Mouse (Mus musculus): Measurements from ENCODE around the gene Atg2b. TPM values are rescaled to one million over a fixed set of nuclear protein-coding genes. Genes with fewer than 3 reads are reported as not detected.

The Atg2b gene
- total and polyA plus RNA-seq, 2 experiments from 2014 or later, result 9.1 to 43.5 TPM

- Histone ChIP-seq H3K4me2 (ENCODE audit: low read depth, low read length, poor library complexity, severe bottlenecking) (no peak overlapping the region), H3K4me1 (ENCODE audit: insufficient read depth, low read length) (no peaks in the 10 kb centered on the region), H3K27me3 (ENCODE audit: insufficient read depth, low read length) (no peaks in the 10 kb centered on the region), H3K36me3 (ENCODE audit: insufficient read depth, low read length) (no peaks in the 10 kb centered on the region), H3K27ac (ENCODE audit: low read depth, low read length) (no peak overlapping the region), H3K9me3 (ENCODE audit: low read length) (no peaks in the 10 kb centered on the region), H3K4me3 (ENCODE audit: low read depth, low read length) (no peak overlapping the region), H3K9ac (replicated peaks; ENCODE audit: low read length, poor library complexity, severe bottlenecking) (no peak overlapping the region)
- DNase-seq (ENCODE audit: low spot score) (no peak), ATAC-seq (ENCODE audit: low FRiP score) (no peak)
- 84% methylated on average over 10 of the region's 10 CpGs for WGBS
- TF ChIP-seq CTCF (IDR thresholded peaks at IDR 0.05), result no peak
Measured at GRCm38 (mm10) chr12:105598503-105598902, 86.5 kb downstream of the Atg2b start.

GRCm38 (mm10) chr12:105597135-105597534 lies 87.9 kb downstream of the Atg2b start:
- WGBS, result 83% methylated on average over 8 of the region's 8 CpGs
- Histone ChIP-seq H3K4me2 (ENCODE audit: low read depth, low read length, poor library complexity, severe bottlenecking) (no peak overlapping the region), H3K27me3 (ENCODE audit: insufficient read depth, low read length) (no peaks in the 10 kb centered on the region), H3K4me3 (ENCODE audit: low read depth, low read length) (no peak overlapping the region), H3K4me1 (ENCODE audit: insufficient read depth, low read length) (no peaks in the 10 kb centered on the region), H3K9ac (replicated peaks; ENCODE audit: low read length, poor library complexity, severe bottlenecking) (no peak overlapping the region), H3K27ac (ENCODE audit: low read depth, low read length) (no peak overlapping the region), H3K36me3 (ENCODE audit: insufficient read depth, low read length) (no peaks in the 10 kb centered on the region), H3K9me3 (ENCODE audit: low read length) (no peaks in the 10 kb centered on the region)
- no peak for TF ChIP-seq CTCF (IDR thresholded peaks at IDR 0.05)
- DNase-seq (ENCODE audit: low spot score) (no peak), ATAC-seq (ENCODE audit: low FRiP score) (no peak)

GRCm38 (mm10) chr12:105593471-105593870 lies 91.5 kb downstream of the Atg2b start:
- H3K36me3 ChIP-seq (ENCODE audit: insufficient read depth, low read length), result no peaks in the 10 kb centered on the region
- TF ChIP-seq CTCF (IDR thresholded peaks at IDR 0.05), result no peak
- DNase-seq (ENCODE audit: low spot score) (no peak), ATAC-seq (ENCODE audit: low FRiP score) (no peak)
- 58% methylated on average over 4 of the region's 4 CpGs for WGBS
- H3K9ac ChIP-seq (replicated peaks; ENCODE audit: low read length, poor library complexity, severe bottlenecking), result no peak overlapping the region
- no peak overlapping the region for H3K4me2 ChIP-seq (ENCODE audit: low read depth, low read length, poor library complexity, severe bottlenecking)
- no peaks in the 10 kb centered on the region for H3K27me3 ChIP-seq (ENCODE audit: insufficient read depth, low read length)
- H3K4me1 ChIP-seq (ENCODE audit: insufficient read depth, low read length), result no peaks in the 10 kb centered on the region
- no peak overlapping the region for H3K4me3 ChIP-seq (ENCODE audit: low read depth, low read length)
- no peak overlapping the region for H3K27ac ChIP-seq (ENCODE audit: low read depth, low read length)
- H3K9me3 ChIP-seq (ENCODE audit: low read length), result no peaks in the 10 kb centered on the region

GRCm38 (mm10) chr12:105592361-105592761 lies 92.7 kb downstream of the Atg2b start:
- no peak overlapping the region for H3K9ac ChIP-seq (replicated peaks; ENCODE audit: low read length, poor library complexity, severe bottlenecking)
- no peak overlapping the region for H3K27ac ChIP-seq (ENCODE audit: low read depth, low read length)
- no peaks in the 10 kb centered on the region for H3K4me1 ChIP-seq (ENCODE audit: insufficient read depth, low read length)
- DNase-seq (ENCODE audit: low spot score) (no peak), ATAC-seq (ENCODE audit: low FRiP score) (no peak)
- H3K27me3 ChIP-seq (ENCODE audit: insufficient read depth, low read length), result no peaks in the 10 kb centered on the region
- H3K4me2 ChIP-seq (ENCODE audit: low read depth, low read length, poor library complexity, severe bottlenecking), result no peak overlapping the region
- WGBS, result 96% methylated on average over 23 of the region's 23 CpGs
- no peaks in the 10 kb centered on the region for H3K9me3 ChIP-seq (ENCODE audit: low read length)
- no peaks in the 10 kb centered on the region for H3K36me3 ChIP-seq (ENCODE audit: insufficient read depth, low read length)
- no peak overlapping the region for H3K4me3 ChIP-seq (ENCODE audit: low read depth, low read length)
- TF ChIP-seq CTCF (IDR thresholded peaks at IDR 0.05), result no peak

- no peak for DNase-seq (ENCODE audit: low spot score)
- Histone ChIP-seq H3K27me3 (ENCODE audit: insufficient read depth, low read length) (no peaks in the 10 kb centered on the region), H3K27ac (ENCODE audit: low read depth, low read length) (no peak overlapping the region), H3K4me1 (ENCODE audit: insufficient read depth, low read length) (no peaks in the 10 kb centered on the region), H3K36me3 (ENCODE audit: insufficient read depth, low read length) (no peaks in the 10 kb centered on the region), H3K9me3 (ENCODE audit: low read length) (no peaks in the 10 kb centered on the region), H3K4me3 (ENCODE audit: low read depth, low read length) (no peak overlapping the region), H3K4me2 (ENCODE audit: low read depth, low read length, poor library complexity, severe bottlenecking) (no peak overlapping the region), H3K9ac (replicated peaks; ENCODE audit: low read length, poor library complexity, severe bottlenecking) (no peak overlapping the region)
- TF ChIP-seq CTCF (IDR thresholded peaks at IDR 0.05), result no peak
- 87% methylated on average over 7 of the region's 7 CpGs for WGBS
- ATAC-seq (ENCODE audit: low FRiP score), result no peak
Measured at GRCm38 (mm10) chr12:105590786-105591185, 94.2 kb downstream of the Atg2b start.

GRCm38 (mm10) chr12:105587526-105587925 lies 97.5 kb downstream of the Atg2b start:
- H3K36me3 ChIP-seq (ENCODE audit: insufficient read depth, low read length), result no peaks in the 10 kb centered on the region
- TF ChIP-seq CTCF (IDR thresholded peaks at IDR 0.05), result no peak
- no peak overlapping the region for H3K9ac ChIP-seq (replicated peaks; ENCODE audit: low read length, poor library complexity, severe bottlenecking)
- no peaks in the 10 kb centered on the region for H3K27me3 ChIP-seq (ENCODE audit: insufficient read depth, low read length)
- H3K27ac ChIP-seq (ENCODE audit: low read depth, low read length), result no peak overlapping the region
- peaks cover 3% of the 10 kb centered on the region; the same call in 1 of the 2 replicates for H3K4me1 ChIP-seq (ENCODE audit: insufficient read depth, low read length)
- H3K9me3 ChIP-seq (ENCODE audit: low read length), result no peaks in the 10 kb centered on the region
- ATAC-seq (ENCODE audit: low FRiP score) (no peak), DNase-seq (ENCODE audit: low spot score) (no peak)
- no peak overlapping the region for H3K4me3 ChIP-seq (ENCODE audit: low read depth, low read length)
- no peak overlapping the region for H3K4me2 ChIP-seq (ENCODE audit: low read depth, low read length, poor library complexity, severe bottlenecking)
- 85% methylated on average over 8 of the region's 8 CpGs for WGBS
